Mouse (Mus musculus): ENCODE data around the gene Utrn.

- TF ChIP-seq CTCF (IDR thresholded peaks at IDR 0.05; ENCODE audit: extremely low read depth, insufficient read depth, low read length), result no peak
- no peak for TF ChIP-seq POLR2A (IDR thresholded peaks at IDR 0.05; ENCODE audit: extremely low read depth, insufficient read depth, low read length)
These were observed 4.0 kb downstream of the Utrn start for GRCm38 (mm10) chr10:12865201-12865600.

Data from cortical plate, adult 2 months (tissue).